Mouse (Mus musculus) hindbrain, embryonic 11.5 days (tissue): ENCODE measurements around the gene Ttc17. TPM values are rescaled to one million over a fixed set of nuclear protein-coding genes. Genes with fewer than 3 reads are reported as not detected.

Source experiments
- ATAC-seq: fragments of 200-750 bp; cut with Nextera tagmentation; 2 replicates; pipeline ENCODE4 v1.8.0; 2017; ENCODE audit warnings: mild to moderate bottlenecking, moderate TSS enrichment, moderate library complexity; ENCODE audit not compliant: low FRiP score
- DNase-seq: peaks from one replicate; pipeline ENCODE4 v3.0.0-alpha.2; 2015; ENCODE audit warnings: low spot score
- H3K27ac ChIP-seq: fragments of 300-500 bp; sonication (generic); 2 replicates; pipeline ENCODE4 v1.5.1; 2014; ENCODE audit warnings: mild to moderate bottlenecking, low read depth, low read length
- H3K27me3 ChIP-seq: fragments of 300-500 bp; sonication (generic); 2 replicates; pipeline ENCODE4 v1.6.1; 2014; ENCODE audit warnings: mild to moderate bottlenecking, low read length, moderate library complexity, mixed read lengths; ENCODE audit not compliant: control insufficient read depth, insufficient read depth
- H3K36me3 ChIP-seq: fragments of 300-500 bp; sonication (generic); 2 replicates; pipeline ENCODE4 v1.6.1; 2014; ENCODE audit warnings: mild to moderate bottlenecking, low read length, moderate library complexity, mixed read lengths; ENCODE audit not compliant: control insufficient read depth, insufficient read depth
- H3K4me1 ChIP-seq: fragments of 300-500 bp; sonication (generic); replicated peaks from 2 replicates; pipeline ENCODE4 v1.6.1; 2014; ENCODE audit warnings: low read length, mixed read lengths; ENCODE audit not compliant: control insufficient read depth, insufficient read depth
- H3K4me2 ChIP-seq: fragments of 300-500 bp; sonication (generic); replicated peaks from 2 replicates; pipeline ENCODE4 v1.6.1; 2014; ENCODE audit warnings: mild to moderate bottlenecking, low read depth, low read length
- H3K4me3 ChIP-seq: fragments of 300-500 bp; sonication (generic); 2 replicates; pipeline ENCODE4 v1.5.1; 2014; ENCODE audit warnings: low read depth, low read length
- H3K9ac ChIP-seq: fragments of 300-500 bp; sonication (generic); 2 replicates; pipeline ENCODE4 v1.6.1; 2014; ENCODE audit warnings: low read depth, low read length
- H3K9me3 ChIP-seq: fragments of 300-500 bp; sonication (generic); 2 replicates; pipeline ENCODE4 v1.6.1; 2016; ENCODE audit warnings: low read length; ENCODE audit not compliant: control insufficient read depth
- WGBS: fragments of 180-500 bp; shearing (Covaris S2); extraction: QIAGEN DNeasy Blood & Tissue Kit; methylation state at CpG from one replicate; pipeline ENCODE4 v1.1.7; 2014; 5-methylcytosine and 5-hydroxymethylcytosine counted together
- polyA plus RNA-seq: library from polyadenylated mRNA; unstranded; fragments of >200 nt; fragmentation: Nextera tagmentation; extraction: Ambion mirVana; gene quantifications from 2 replicates; pipeline ENCODE4 v1.2.1, GENCODE M21; 2014

Ttc17 gene
- polyA plus RNA-seq, 1 experiment from 2014 or later = 16.3 TPM

GRCm38 (mm10) chr2:94348165-94348591 lies 58.3 kb downstream of the Ttc17 start:
- H3K9me3 ChIP-seq = no peaks in the 10 kb centered on the region
- WGBS = 87% methylated on average over 6 of the region's 6 CpGs
- no peak overlapping the region for H3K4me2 ChIP-seq
- ATAC-seq (no peak), DNase-seq (no peak)
- H3K27ac ChIP-seq = no peak overlapping the region
- no peak overlapping the region for H3K9ac ChIP-seq
- no peaks in the 10 kb centered on the region for H3K4me1 ChIP-seq
- no peak overlapping the region for H3K4me3 ChIP-seq
- no peaks in the 10 kb centered on the region for H3K36me3 ChIP-seq
- no peaks in the 10 kb centered on the region for H3K27me3 ChIP-seq

GRCm38 (mm10) chr2:94346746-94347145 lies 59.7 kb downstream of the Ttc17 start:
- no peaks in the 10 kb centered on the region for H3K36me3 ChIP-seq
- DNase-seq (no peak), ATAC-seq (no peak)
- WGBS = 91% methylated on average over 5 of the region's 5 CpGs
- no peaks in the 10 kb centered on the region for H3K27me3 ChIP-seq
- H3K9ac ChIP-seq = no peak overlapping the region
- H3K4me1 ChIP-seq = no peaks in the 10 kb centered on the region
- no peak overlapping the region for H3K4me3 ChIP-seq
- no peak overlapping the region for H3K4me2 ChIP-seq
- H3K27ac ChIP-seq = no peak overlapping the region
- no peaks in the 10 kb centered on the region for H3K9me3 ChIP-seq

DNA sequence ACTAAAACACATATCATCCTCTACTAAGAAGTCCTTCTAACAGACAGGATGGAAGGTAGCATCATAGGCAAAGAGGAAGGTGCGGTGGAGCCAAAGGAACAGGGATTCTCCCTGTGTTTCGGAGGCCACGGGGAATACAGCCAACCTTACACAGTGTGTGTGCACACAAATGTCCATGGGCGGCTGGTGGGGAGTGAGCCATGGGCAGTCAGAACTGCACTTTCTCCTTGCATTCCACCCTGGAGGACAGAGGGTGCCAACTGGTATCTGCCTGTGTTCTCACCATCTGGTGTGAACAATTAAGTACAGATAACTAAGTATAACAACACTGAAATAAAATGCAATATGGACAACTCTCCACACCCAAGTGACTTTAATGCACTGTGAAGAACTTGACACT lies 61.9 kb downstream of the Ttc17 start:
- Histone ChIP-seq H3K27ac (no peak overlapping the region), H3K27me3 (no peaks in the 10 kb centered on the region), H3K4me3 (no peak overlapping the region), H3K9me3 (no peaks in the 10 kb centered on the region), H3K4me1 (no peaks in the 10 kb centered on the region), H3K36me3 (no peaks in the 10 kb centered on the region), H3K4me2 (no peak overlapping the region), H3K9ac (no peak overlapping the region)
- DNase-seq (no peak), ATAC-seq (no peak)
- WGBS = 86% methylated on average over 4 of the region's 4 CpGs

DNA sequence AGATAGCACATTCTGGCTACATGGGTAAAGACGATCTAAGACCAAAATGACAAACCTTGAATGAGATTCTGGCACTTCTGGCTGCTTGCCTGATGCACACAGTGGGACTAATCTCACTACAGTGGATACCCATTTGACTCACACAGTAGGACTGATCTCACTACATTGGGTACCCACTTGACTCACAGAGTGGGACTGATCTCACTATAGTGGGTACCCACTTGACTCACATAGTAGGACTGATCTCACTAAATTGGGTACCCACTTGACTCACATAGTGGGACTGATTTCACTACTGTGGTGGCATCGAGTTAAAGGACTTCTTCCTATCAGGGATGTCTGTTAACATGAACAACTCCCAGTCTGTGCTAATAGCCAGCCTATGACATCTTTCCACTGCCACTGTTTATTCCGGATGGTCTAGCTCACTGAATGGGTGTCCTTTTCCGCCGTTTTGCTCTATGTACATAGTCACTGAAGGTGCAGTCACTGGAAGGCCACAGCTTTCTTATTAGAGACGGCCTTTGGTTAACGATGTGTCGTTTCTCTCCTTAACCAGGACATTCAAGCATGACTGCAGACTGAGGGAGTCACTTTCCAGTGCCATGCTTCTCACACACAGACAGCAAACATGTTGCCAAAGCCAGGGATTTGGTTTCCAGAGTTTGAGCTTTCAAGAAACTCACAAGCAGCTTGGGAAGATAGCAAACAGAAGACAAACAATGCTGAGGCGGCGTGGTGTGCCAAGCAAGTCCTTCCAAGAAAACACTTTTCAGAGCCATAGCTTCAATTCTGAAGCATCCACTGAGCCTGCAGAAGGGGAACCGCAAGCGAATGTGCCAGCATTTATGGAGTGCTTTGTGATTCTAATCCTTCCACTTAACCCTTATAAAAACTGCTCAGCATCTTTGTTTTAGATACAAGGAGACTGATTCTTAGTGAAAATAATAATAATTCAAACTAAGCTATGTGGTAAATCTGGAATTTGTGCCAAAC lies 62.9 kb downstream of the Ttc17 start:
- no peak overlapping the region for H3K9ac ChIP-seq
- no peaks in the 10 kb centered on the region for H3K9me3 ChIP-seq
- H3K27ac ChIP-seq = no peak overlapping the region
- whole genome bisulfite sequencing = 79% methylated on average over 12 of the region's 12 CpGs
- H3K4me2 ChIP-seq = no peak overlapping the region
- H3K4me1 ChIP-seq = no peaks in the 10 kb centered on the region
- no peak for ATAC-seq
- no peak overlapping the region for H3K4me3 ChIP-seq
- no peaks in the 10 kb centered on the region for H3K36me3 ChIP-seq
- H3K27me3 ChIP-seq = no peaks in the 10 kb centered on the region
- DNase-seq = no peak

DNA sequence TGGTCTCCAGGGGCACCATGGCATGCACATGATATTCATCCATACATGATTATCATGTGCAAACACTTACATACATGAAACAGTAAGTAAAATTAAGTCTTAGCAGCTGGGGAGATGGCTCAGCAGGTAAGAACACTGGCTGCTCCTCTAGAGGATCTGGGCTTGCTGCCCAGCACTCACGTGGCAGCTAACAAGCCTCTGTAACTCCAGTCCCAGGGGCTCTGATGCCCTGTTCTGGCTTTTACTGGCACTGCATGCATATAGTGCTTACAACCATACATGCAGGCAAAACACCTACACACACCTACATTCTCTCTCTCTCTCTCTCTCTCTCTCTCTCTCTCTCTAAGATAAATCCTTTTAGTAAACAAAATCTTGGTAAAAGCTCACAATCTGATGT lies 65.7 kb downstream of the Ttc17 start:
- WGBS = 84% methylated on average over 1 of the region's 1 CpGs
- Histone ChIP-seq H3K36me3 (no peaks in the 10 kb centered on the region), H3K9ac (no peak overlapping the region), H3K9me3 (no peaks in the 10 kb centered on the region), H3K4me1 (no peaks in the 10 kb centered on the region), H3K4me2 (no peak overlapping the region), H3K4me3 (no peak overlapping the region), H3K27me3 (no peaks in the 10 kb centered on the region), H3K27ac (no peak overlapping the region)
- DNase-seq (no peak), ATAC-seq (no peak)

DNA sequence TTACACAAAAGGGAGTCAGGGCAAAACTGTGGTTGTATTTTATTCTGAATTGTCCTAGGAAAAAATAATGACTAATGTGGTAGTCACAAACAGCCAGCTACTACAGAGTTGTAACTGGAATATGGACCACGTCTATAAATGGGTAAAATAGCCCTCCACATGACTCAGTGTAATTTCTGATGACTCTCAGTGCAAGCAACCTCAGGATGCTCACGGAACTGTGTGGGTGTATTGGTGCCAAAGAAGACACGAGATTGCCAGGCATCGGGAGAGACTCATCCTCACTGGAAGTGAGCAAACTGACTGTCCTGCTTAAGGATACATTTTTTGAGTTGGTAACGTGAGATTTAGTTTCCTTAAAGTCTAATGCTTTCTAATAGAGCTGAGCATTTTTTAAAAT lies 67.0 kb downstream of the Ttc17 start:
- H3K27me3 ChIP-seq = no peaks in the 10 kb centered on the region
- H3K9ac ChIP-seq = no peak overlapping the region
- ATAC-seq (no peak), DNase-seq (no peak)
- no peaks in the 10 kb centered on the region for H3K36me3 ChIP-seq
- no peak overlapping the region for H3K4me3 ChIP-seq
- no peak overlapping the region for H3K27ac ChIP-seq
- no peaks in the 10 kb centered on the region for H3K9me3 ChIP-seq
- H3K4me1 ChIP-seq = no peaks in the 10 kb centered on the region
- H3K4me2 ChIP-seq = no peak overlapping the region
- 94% methylated on average over 5 of the region's 5 CpGs for WGBS

- ATAC-seq (no peak), DNase-seq (no peak)
- Histone ChIP-seq H3K9ac (no peak overlapping the region), H3K36me3 (peaks cover 3% of the 10 kb centered on the region; the same call in 1 of the 2 replicates), H3K4me3 (no peak overlapping the region), H3K27me3 (no peaks in the 10 kb centered on the region), H3K9me3 (no peaks in the 10 kb centered on the region), H3K4me2 (no peak overlapping the region), H3K4me1 (no peaks in the 10 kb centered on the region), H3K27ac (no peak overlapping the region)
- 95% methylated on average over 9 of the region's 9 CpGs for WGBS
Observed at GRCm38 (mm10) chr2:94336336-94336735, 70.2 kb downstream of the Ttc17 start.

- WGBS = 61% methylated on average over 2 of the region's 2 CpGs
- no peak for DNase-seq
Observed at GRCm38 (mm10) chr2:94334742-94335046, 71.8 kb downstream of the Ttc17 start.

More at GRCm38 (mm10) chr2:94334742-94335046, 71.8 kb downstream of the Ttc17 start:
- Histone ChIP-seq H3K9ac (no peak overlapping the region), H3K4me1 (no peaks in the 10 kb centered on the region), H3K4me2 (no peak overlapping the region), H3K4me3 (no peak overlapping the region), H3K27ac (no peak overlapping the region), H3K9me3 (no peaks in the 10 kb centered on the region), H3K27me3 (no peaks in the 10 kb centered on the region), H3K36me3 (peaks cover 3% of the 10 kb centered on the region; the same call in 1 of the 2 replicates)
- no peak for ATAC-seq
